Mouse (Mus musculus) c-Kit-positive CD71-positive TER-119-negative erythroid progenitor cells, embryonic 14.5 days (primary cell): ENCODE results near the gene Lix1l.
A peak's percentile ranks its signal among the peaks of the same experiment; 100 is the strongest.
"Not testable (repeated sequence)": the region's sequence is repeated elsewhere in the genome, so short reads cannot be mapped to it uniquely, and the experiment has no call there.

ENCODE experiments used
- DNase-seq: peaks from one replicate; pipeline ENCODE4 v3.0.0-alpha.2; 2013; ENCODE audit warnings: low read depth

Gene Lix1l

GRCm38 (mm10) chr3:96583386-96583785 is 17.6 kb upstream of the Lix1l start:
- DNase-seq = no peak

GRCm38 (mm10) chr3:96590657-96591056 is 10.3 kb upstream of the Lix1l start:
- no peak for DNase-seq

- no peak for DNase-seq
Observed at GRCm38 (mm10) chr3:96593374-96593773, 7.6 kb upstream of the Lix1l start.

GRCm38 (mm10) chr3:96593790-96594560 is 7.0 kb upstream of the Lix1l start, which contains the start of gene Polr3gl:
Gene Polr3gl, minus strand, starts transcription at chr3:96594181.
- peak; percentile 94 for DNase-seq

GRCm38 (mm10) chr3:96594851-96595250 is 6.1 kb upstream of the Lix1l start:
- DNase-seq = no peak

- no peak for DNase-seq
Observed at GRCm38 (mm10) chr3:96595661-96596060, 5.3 kb upstream of the Lix1l start.

- no peak for DNase-seq
Observed at GRCm38 (mm10) chr3:96596228-96596707, 4.7 kb upstream of the Lix1l start, which contains the start of gene Ankrd34a. Gene Ankrd34a, plus strand, starts transcription at chr3:96596636.

- no peak for DNase-seq
Observed at GRCm38 (mm10) chr3:96596855-96597254, 4.1 kb upstream of the Lix1l start.

- DNase-seq = no peak
Observed at GRCm38 (mm10) chr3:96597435-96597891, 3.5 kb upstream of the Lix1l start.

GRCm38 (mm10) chr3:96598156-96599068 is 2.5 kb upstream of the Lix1l start:
- DNase-seq = no peak

GRCm38 (mm10) chr3:96599069-96599393 is 1.9 kb upstream of the Lix1l start:
- no peak for DNase-seq

- DNase-seq = no peak
Observed at GRCm38 (mm10) chr3:96599411-96599810, 1.5 kb upstream of the Lix1l start.

- no peak for DNase-seq
Observed at GRCm38 (mm10) chr3:96601251-96601787, 370 bp downstream of the Lix1l start.

GRCm38 (mm10) chr3:96601941-96602703 is 1.2 kb downstream of the Lix1l start:
- no peak for DNase-seq

GRCm38 (mm10) chr3:96602704-96603084 is 1.7 kb downstream of the Lix1l start:
- no peak for DNase-seq

- DNase-seq = no peak
Observed at GRCm38 (mm10) chr3:96603311-96603710, 2.4 kb downstream of the Lix1l start.

- DNase-seq = not testable (repeated sequence)
Observed at GRCm38 (mm10) chr3:96606007-96606406, 5.1 kb downstream of the Lix1l start.

- DNase-seq = no peak
Observed at GRCm38 (mm10) chr3:96606618-96607017, 5.7 kb downstream of the Lix1l start.

- no peak for DNase-seq
Observed at GRCm38 (mm10) chr3:96617941-96618340, 17.0 kb downstream of the Lix1l start.

GRCm38 (mm10) chr3:96623201-96623600 is 22.3 kb downstream of the Lix1l start:
- no peak for DNase-seq

GRCm38 (mm10) chr3:96629729-96630600 is 29.0 kb downstream of the Lix1l start, which contains the start of gene Rbm8a:
Gene Rbm8a, plus strand, starts transcription at chr3:96629933.
- DNase-seq = peak; percentile 99
